Mouse (Mus musculus): ENCODE measurements around the gene B230217C12Rik. TPM values are rescaled to one million over a fixed set of nuclear protein-coding genes. Genes with fewer than 3 reads are reported as not detected.
A peak's percentile ranks its signal among the peaks of the same experiment; 100 is the strongest.

B230217C12Rik gene
- polyA plus RNA-seq, 1 experiment from 2014 or later, result 24.1 TPM

- peak overlapping the region; percentile 76 for H3K4me3 ChIP-seq (replicated peaks; ENCODE audit: low read length)
- no peaks in the 10 kb centered on the region for H3K9me3 ChIP-seq (ENCODE audit: control insufficient read depth, low read length)
- H3K4me1 ChIP-seq (replicated peaks; ENCODE audit: control insufficient read depth, insufficient read depth, low read length), result peaks cover 50% of the 10 kb centered on the region
- no peak for ATAC-seq
- peak overlapping the region; percentile 96 for H3K27ac ChIP-seq (ENCODE audit: low read length)
- no peaks in the 10 kb centered on the region for H3K36me3 ChIP-seq (ENCODE audit: control insufficient read depth, insufficient read depth)
- peak overlapping the region; percentile 85 for H3K9ac ChIP-seq (replicated peaks; ENCODE audit: low read depth, low read length)
- WGBS, result 3% methylated on average over 17 of the region's 17 CpGs
- no peaks in the 10 kb centered on the region for H3K27me3 ChIP-seq (replicated peaks; ENCODE audit: control insufficient read depth, insufficient read depth, low read length)
- peak overlapping the region; percentile 60 for H3K4me2 ChIP-seq (ENCODE audit: low read length)
These were observed 39.7 kb upstream of the B230217C12Rik start for GRCm38 (mm10) chr11:97800691-97801408.

DNA sequence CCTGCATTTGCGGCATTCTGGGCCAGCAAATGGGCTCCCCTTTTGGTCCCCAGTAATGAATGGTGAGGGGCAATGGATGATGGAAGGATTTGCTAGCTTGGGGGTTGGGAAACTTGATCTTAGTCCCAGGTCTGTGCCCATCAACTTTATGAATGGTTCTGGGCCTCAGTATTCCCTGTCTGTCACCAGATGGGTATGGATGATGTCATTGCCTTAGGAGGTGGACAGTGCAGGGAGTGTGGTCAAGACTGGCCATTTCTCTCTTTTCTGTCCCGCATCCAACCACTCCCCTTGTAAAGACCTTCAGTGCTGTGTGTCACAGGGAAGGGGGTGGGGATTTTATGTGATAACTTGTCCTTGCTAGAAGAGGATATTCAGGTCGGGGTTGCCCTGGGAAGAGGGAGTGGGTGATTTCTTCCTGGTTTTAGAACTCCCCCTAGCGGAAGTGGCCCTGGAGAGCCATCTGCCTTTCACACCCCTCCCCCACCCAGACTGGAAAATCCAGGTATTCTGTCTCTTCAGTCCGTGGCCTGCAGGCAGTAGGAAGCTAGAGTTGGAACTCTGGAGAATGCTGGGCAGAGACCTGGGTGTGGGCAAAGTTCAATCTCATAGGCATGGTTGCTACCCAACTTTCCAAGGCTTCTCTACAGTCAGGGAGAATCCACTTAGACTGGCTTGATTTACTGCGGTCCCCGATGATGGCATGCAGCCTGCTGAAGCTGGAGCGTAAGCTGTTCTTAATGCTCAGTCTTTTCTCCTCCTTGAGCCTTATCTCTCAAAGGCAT, 39.0 kb upstream of the B230217C12Rik start:
- WGBS, result 24% methylated on average over 8 of the region's 8 CpGs
- Histone ChIP-seq H3K9ac (replicated peaks; ENCODE audit: low read depth, low read length) (peak overlapping the region; percentile 85), H3K9me3 (ENCODE audit: control insufficient read depth, low read length) (no peaks in the 10 kb centered on the region), H3K4me2 (ENCODE audit: low read length) (peak overlapping the region; percentile 60), H3K36me3 (ENCODE audit: control insufficient read depth, insufficient read depth) (no peaks in the 10 kb centered on the region), H3K4me3 (replicated peaks; ENCODE audit: low read length) (peak overlapping the region; percentile 76), H3K27me3 (replicated peaks; ENCODE audit: control insufficient read depth, insufficient read depth, low read length) (no peaks in the 10 kb centered on the region), H3K27ac (ENCODE audit: low read length) (no peak overlapping the region; the same call in none of the 2 replicates), H3K4me1 (replicated peaks; ENCODE audit: control insufficient read depth, insufficient read depth, low read length) (peaks cover 58% of the 10 kb centered on the region)
- ATAC-seq, result no peak

DNA sequence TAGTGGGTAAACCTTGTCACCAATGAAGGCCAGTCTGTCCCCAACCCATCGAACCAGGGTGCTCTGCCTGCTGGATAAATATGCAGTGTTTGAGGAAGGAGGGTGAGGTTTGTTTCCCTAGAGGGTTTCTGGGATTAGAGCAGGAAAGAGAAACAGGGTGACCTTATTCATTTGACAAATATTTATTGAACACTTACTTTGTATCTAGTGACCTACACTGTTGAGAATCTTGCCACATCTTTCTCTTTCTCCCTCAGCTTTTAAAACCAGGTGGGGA, 38.4 kb upstream of the B230217C12Rik start:
- no peak for ATAC-seq
- Histone ChIP-seq H3K4me1 (replicated peaks; ENCODE audit: control insufficient read depth, insufficient read depth, low read length) (peaks cover 60% of the 10 kb centered on the region), H3K27me3 (replicated peaks; ENCODE audit: control insufficient read depth, insufficient read depth, low read length) (no peaks in the 10 kb centered on the region), H3K27ac (ENCODE audit: low read length) (no peak overlapping the region), H3K9ac (replicated peaks; ENCODE audit: low read depth, low read length) (no peak overlapping the region), H3K36me3 (ENCODE audit: control insufficient read depth, insufficient read depth) (no peaks in the 10 kb centered on the region), H3K9me3 (ENCODE audit: control insufficient read depth, low read length) (no peaks in the 10 kb centered on the region), H3K4me3 (replicated peaks; ENCODE audit: low read length) (no peak overlapping the region; the same call in 1 of the 2 replicates), H3K4me2 (ENCODE audit: low read length) (peak overlapping the region; percentile 60)
- WGBS, result 68% methylated on average over 1 of the region's 1 CpGs

GRCm38 (mm10) chr11:97802495-97802894, 38.1 kb upstream of the B230217C12Rik start:
- Histone ChIP-seq H3K36me3 (ENCODE audit: control insufficient read depth, insufficient read depth) (peaks cover 2% of the 10 kb centered on the region; the same call in 1 of the 2 replicates), H3K4me1 (replicated peaks; ENCODE audit: control insufficient read depth, insufficient read depth, low read length) (peaks cover 61% of the 10 kb centered on the region), H3K9ac (replicated peaks; ENCODE audit: low read depth, low read length) (no peak overlapping the region), H3K4me2 (ENCODE audit: low read length) (peak overlapping the region; percentile 60; the same call in 1 of the 2 replicates), H3K9me3 (ENCODE audit: control insufficient read depth, low read length) (no peaks in the 10 kb centered on the region), H3K27ac (ENCODE audit: low read length) (no peak overlapping the region), H3K27me3 (replicated peaks; ENCODE audit: control insufficient read depth, insufficient read depth, low read length) (no peaks in the 10 kb centered on the region), H3K4me3 (replicated peaks; ENCODE audit: low read length) (no peak overlapping the region)
- no peak for ATAC-seq
- 17% methylated on average over 6 of the region's 6 CpGs for WGBS

GRCm38 (mm10) chr11:97803847-97804246, 36.7 kb upstream of the B230217C12Rik start:
- no peak overlapping the region for H3K4me3 ChIP-seq (replicated peaks; ENCODE audit: low read length)

GRCm38 (mm10) chr11:97804841-97805661, 35.5 kb upstream of the B230217C12Rik start:
- Histone ChIP-seq H3K4me3 (replicated peaks; ENCODE audit: low read length) (0 out of 2 replicates have a peak overlapping the region, but pooled peaks have one; percentile 13), H3K9me3 (ENCODE audit: control insufficient read depth, low read length) (no peaks in the 10 kb centered on the region), H3K27ac (ENCODE audit: low read length) (peak overlapping the region; percentile 78), H3K9ac (replicated peaks; ENCODE audit: low read depth, low read length) (peak overlapping the region; percentile 26), H3K36me3 (ENCODE audit: control insufficient read depth, insufficient read depth) (peaks cover 3% of the 10 kb centered on the region; the same call in 1 of the 2 replicates), H3K27me3 (replicated peaks; ENCODE audit: control insufficient read depth, insufficient read depth, low read length) (no peaks in the 10 kb centered on the region), H3K4me2 (ENCODE audit: low read length) (peak overlapping the region; percentile 40), H3K4me1 (replicated peaks; ENCODE audit: control insufficient read depth, insufficient read depth, low read length) (peaks cover 76% of the 10 kb centered on the region)
- ATAC-seq, result peak; percentile 28
- WGBS, result 10% methylated on average over 9 of the region's 9 CpGs

More at GRCm38 (mm10) chr11:97803847-97804246, 36.7 kb upstream of the B230217C12Rik start:
- ATAC-seq, result no peak
- H3K4me2 ChIP-seq (ENCODE audit: low read length), result no peak overlapping the region
- H3K9ac ChIP-seq (replicated peaks; ENCODE audit: low read depth, low read length), result no peak overlapping the region
- no peaks in the 10 kb centered on the region for H3K27me3 ChIP-seq (replicated peaks; ENCODE audit: control insufficient read depth, insufficient read depth, low read length)
- 90% methylated on average over 5 of the region's 5 CpGs for WGBS
- H3K36me3 ChIP-seq (ENCODE audit: control insufficient read depth, insufficient read depth), result peaks cover 3% of the 10 kb centered on the region; the same call in 1 of the 2 replicates
- no peak overlapping the region for H3K27ac ChIP-seq (ENCODE audit: low read length)
- no peaks in the 10 kb centered on the region for H3K9me3 ChIP-seq (ENCODE audit: control insufficient read depth, low read length)
- H3K4me1 ChIP-seq (replicated peaks; ENCODE audit: control insufficient read depth, insufficient read depth, low read length), result peaks cover 69% of the 10 kb centered on the region

GRCm38 (mm10) chr11:97805662-97806612, 34.6 kb upstream of the B230217C12Rik start:
- H3K4me3 ChIP-seq (replicated peaks; ENCODE audit: low read length), result no peak overlapping the region
- 31% methylated on average over 15 of the region's 15 CpGs for WGBS
- 0 out of 2 replicates have a peak, but pooled peaks have one; percentile 29 for ATAC-seq
- peaks cover 80% of the 10 kb centered on the region for H3K4me1 ChIP-seq (replicated peaks; ENCODE audit: control insufficient read depth, insufficient read depth, low read length)
- peak overlapping the region; percentile 78 for H3K27ac ChIP-seq (ENCODE audit: low read length)
- peak overlapping the region; percentile 40; the same call in 1 of the 2 replicates for H3K4me2 ChIP-seq (ENCODE audit: low read length)
- H3K9ac ChIP-seq (replicated peaks; ENCODE audit: low read depth, low read length), result peak overlapping the region; percentile 34
- H3K9me3 ChIP-seq (ENCODE audit: control insufficient read depth, low read length), result no peaks in the 10 kb centered on the region
- no peaks in the 10 kb centered on the region for H3K27me3 ChIP-seq (replicated peaks; ENCODE audit: control insufficient read depth, insufficient read depth, low read length)
- peaks cover 3% of the 10 kb centered on the region; the same call in 1 of the 2 replicates for H3K36me3 ChIP-seq (ENCODE audit: control insufficient read depth, insufficient read depth)

GRCm38 (mm10) chr11:97806613-97806964, 34.0 kb upstream of the B230217C12Rik start:
- no peak overlapping the region; the same call in 1 of the 2 replicates for H3K27ac ChIP-seq (ENCODE audit: low read length)
- H3K36me3 ChIP-seq (ENCODE audit: control insufficient read depth, insufficient read depth), result peaks cover 3% of the 10 kb centered on the region; the same call in 1 of the 2 replicates
- peak overlapping the region; percentile 34; the same call in 1 of the 2 replicates for H3K9ac ChIP-seq (replicated peaks; ENCODE audit: low read depth, low read length)
- peaks cover 80% of the 10 kb centered on the region for H3K4me1 ChIP-seq (replicated peaks; ENCODE audit: control insufficient read depth, insufficient read depth, low read length)
- 72% methylated on average over 7 of the region's 7 CpGs for WGBS
- no peaks in the 10 kb centered on the region for H3K9me3 ChIP-seq (ENCODE audit: control insufficient read depth, low read length)
- H3K4me3 ChIP-seq (replicated peaks; ENCODE audit: low read length), result no peak overlapping the region
- no peak overlapping the region for H3K4me2 ChIP-seq (ENCODE audit: low read length)
- H3K27me3 ChIP-seq (replicated peaks; ENCODE audit: control insufficient read depth, insufficient read depth, low read length), result no peaks in the 10 kb centered on the region
- no peak for ATAC-seq

Data from forebrain, embryonic 16.5 days (tissue).